Mouse (Mus musculus) lung, adult 2 months (tissue): Measurements from ENCODE around the gene Myf6. TPM values are rescaled to one million over a fixed set of nuclear protein-coding genes. Genes with fewer than 3 reads are reported as not detected.

Experiments used
- DNase-seq: peaks from one replicate; pipeline ENCODE4 v3.0.0; 2022
- H3K4me1 ChIP-seq: fragments of 200-500 bp; 2 replicates; pipeline ENCODE4 v1.6.1; 2011; ENCODE audit warnings: low read length; ENCODE audit not compliant: control insufficient read depth, insufficient read depth
- H3K4me3 ChIP-seq: fragments of 200-500 bp; replicated peaks from 2 replicates; pipeline ENCODE3; 2011; ENCODE audit warnings: low read depth, mild to moderate bottlenecking, control low read depth, low read length; ENCODE audit errors: extremely low read depth
- CTCF ChIP-seq: fragments of 200-500 bp; IDR thresholded peaks from 2 replicates; pipeline ENCODE4 v1.5.1; 2011; ENCODE audit warnings: mild to moderate bottlenecking, low read length, control low read depth; ENCODE audit not compliant: insufficient read depth
- POLR2A ChIP-seq: fragments of 200-500 bp; IDR thresholded peaks from 2 replicates; pipeline ENCODE4 v1.6.1; 2011; ENCODE audit warnings: low read depth, mild to moderate bottlenecking, control low read depth, low read length, borderline replicate concordance; ENCODE audit errors: extremely low read depth
- WGBS: fragments of 180-500 bp; shearing (Covaris S2); methylation state at CpG from one replicate; pipeline ENCODE4 v1.1.7; 2018; 5-methylcytosine and 5-hydroxymethylcytosine counted together
- polyA plus RNA-seq: library from polyadenylated mRNA; depleted of rRNA; stranded (reverse); fragments of >200 nt; gene quantifications from 2 replicates; pipeline ENCODE4 v1.2.3, GENCODE M21; 2012; rRNA removed

Myf6 gene
- polyA plus RNA-seq, 1 experiment = 2.3 TPM

- Histone ChIP-seq H3K4me1 (no peaks in the 10 kb centered on the region), H3K4me3 (no peak overlapping the region)
- no peak for TF ChIP-seq POLR2A
- no peak for TF ChIP-seq CTCF
- no peak for DNase-seq
- 40% methylated on average over 7 of the region's 7 CpGs for WGBS
These were observed 26.7 kb downstream of the Myf6 start for GRCm38 (mm10) chr10:107467819-107468218.

DNA sequence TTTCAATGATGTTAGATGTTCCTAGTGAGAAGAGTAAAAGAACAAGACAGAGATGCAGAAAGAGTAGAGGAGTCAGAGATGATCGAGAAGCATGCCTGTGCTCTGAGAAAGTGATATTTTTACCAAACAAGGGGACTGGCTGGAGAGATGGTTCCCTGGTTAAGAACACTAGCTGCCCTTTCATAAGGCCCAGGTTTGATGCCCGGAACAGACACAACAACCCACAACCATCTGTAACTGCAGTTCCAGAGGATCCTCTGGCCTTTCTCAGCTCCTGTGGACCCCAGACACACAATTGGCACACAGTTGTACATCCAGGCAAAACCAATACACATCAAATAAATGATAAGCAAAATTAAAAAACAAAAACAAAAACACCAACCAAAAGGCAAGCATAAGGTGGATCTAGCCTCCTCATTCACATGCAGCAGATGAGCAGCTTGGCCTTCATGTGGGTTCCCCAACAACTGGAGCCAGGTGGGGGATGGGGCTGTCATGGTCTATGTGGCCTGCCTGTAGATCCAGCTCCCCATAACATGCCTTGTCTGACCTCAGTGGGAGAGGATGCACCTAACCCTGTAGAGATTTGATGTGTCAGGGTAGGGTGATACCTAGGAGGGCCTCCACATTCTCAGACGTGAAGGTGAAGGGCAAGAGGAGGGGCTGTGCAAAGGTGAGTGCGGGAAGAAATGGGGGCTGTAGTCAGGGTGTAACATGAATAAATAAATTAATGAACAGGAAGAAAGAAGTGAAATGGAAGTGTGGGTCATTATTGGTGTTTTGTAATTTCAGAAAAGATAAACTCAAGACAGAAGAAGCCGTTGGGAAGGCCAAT, 44.8 kb downstream of the Myf6 start:
- Histone ChIP-seq H3K4me3 (no peak overlapping the region), H3K4me1 (no peaks in the 10 kb centered on the region)
- no peak for DNase-seq
- WGBS = 87% methylated on average over 5 of the region's 5 CpGs
- no peak for TF ChIP-seq CTCF
- no peak for TF ChIP-seq POLR2A

Other genes starting within 250 kb of the Myf6 start
- not detected in 2 replicates for gene Lin7a, start 223.1 kb downstream of the Myf6 start, polyA plus RNA-seq
- 0.05 and 0.21 TPM in 2 replicates for gene Myf5, start 8.6 kb downstream of the Myf6 start, polyA plus RNA-seq
- 0.05 and 0.13 TPM in 2 replicates for gene Ptprq, start 225.3 kb upstream of the Myf6 start, polyA plus RNA-seq